Mouse (Mus musculus) MEL (cell line): ENCODE measurements at regions not wholly inside any gene's neighbourhood (a gene's known extent, or its start where the extent isn't known, plus 50 kb on each side); places are given as distances from the start of the nearest gene placed in this dataset.

Source experiments
- DNase-seq: peaks from one replicate; pipeline ENCODE4 v3.0.0; 2011; ENCODE audit warnings: low read depth, low spot score
- H3K27ac ChIP-seq: 2 replicates; pipeline ENCODE4 v1.5.1; 2012; ENCODE audit warnings: low read depth, mild to moderate bottlenecking, control low read depth, low read length, moderate library complexity; ENCODE audit not compliant: control insufficient read depth
- H3K27me3 ChIP-seq, 2 experiments: fragments of 150-350 bp in 1 of 2; sonication (generic) in 1 of 2; 2 replicates each; pipeline ENCODE4 v1.6.1; 2012; ENCODE audit warnings: low read length in 2 of 2, mild to moderate bottlenecking in 2 of 2, improper control_type of control experiment in 1 of 2, moderate library complexity in 1 of 2; ENCODE audit not compliant: insufficient read depth in 2 of 2, control insufficient read depth in 1 of 2
- H3K36me3 ChIP-seq, 2 experiments: 2 replicates each; pipeline ENCODE4 v1.6.1; 2012 to 2014; ENCODE audit warnings: low read length in 2 of 2, improper control_type of control experiment in 1 of 2, inconsistent platforms in 1 of 2, mild to moderate bottlenecking in 1 of 2; ENCODE audit not compliant: insufficient read depth in 2 of 2, control insufficient read depth in 1 of 2
- H3K4me1 ChIP-seq, 2 experiments: fragments of 150-350 bp in 1 of 2; sonication (generic) in 1 of 2; 2 replicates each; pipeline ENCODE4 v1.6.1; 2012; ENCODE audit warnings: low read length in 2 of 2, improper control_type of control experiment in 1 of 2, mild to moderate bottlenecking in 1 of 2; ENCODE audit not compliant: insufficient read depth in 2 of 2, control insufficient read depth in 1 of 2
- H3K4me3 ChIP-seq, 2 experiments: fragments of 150-350 bp in 1 of 2; sonication (generic) in 1 of 2; 2 replicates each; pipeline ENCODE4 v1.5.1; 2012; ENCODE audit warnings: low read depth in 2 of 2, low read length in 2 of 2, mild to moderate bottlenecking in 2 of 2, moderate library complexity in 2 of 2, control low read depth in 1 of 2, improper control_type of control experiment in 1 of 2; ENCODE audit not compliant: control insufficient read depth in 1 of 2, insufficient read depth in 1 of 2
- H3K79me2 ChIP-seq: 2 replicates; pipeline ENCODE4 v1.6.1; 2012; ENCODE audit warnings: mild to moderate bottlenecking, low read length, moderate library complexity; ENCODE audit not compliant: control insufficient read depth, poor library complexity, insufficient read depth
- H3K9ac ChIP-seq: 2 replicates; pipeline ENCODE4 v1.6.1; 2012; ENCODE audit warnings: low read depth, mild to moderate bottlenecking, control low read depth, low read length, moderate library complexity; ENCODE audit not compliant: control insufficient read depth, poor library complexity, severe bottlenecking
- H3K9me3 ChIP-seq: fragments of 150-350 bp; sonication (generic); replicated peaks from 2 replicates; pipeline ENCODE4 v1.6.1; 2012; ENCODE audit warnings: mild to moderate bottlenecking, low read length, improper control_type of control experiment, moderate library complexity; ENCODE audit not compliant: insufficient read depth
- CHD1 ChIP-seq: IDR thresholded peaks from 2 replicates; pipeline ENCODE4 v1.6.1; 2012; ENCODE audit warnings: low read depth, mild to moderate bottlenecking, inconsistent platforms, low read length, improper control_type of control experiment
- CTCF ChIP-seq, 3 experiments: IDR thresholded peaks in 2 of 3; conservative IDR thresholded peaks in 1 of 3; 2 replicates each; pipeline ENCODE4 v1.5.1; 2011 to 2012; ENCODE audit warnings: low read length in 3 of 3, low read depth in 2 of 3, mild to moderate bottlenecking in 2 of 3, improper control_type of control experiment in 1 of 3, inconsistent platforms in 1 of 3, mixed read lengths in 1 of 3, moderate library complexity in 1 of 3; ENCODE audit not compliant: control insufficient read depth in 1 of 3, insufficient read depth in 1 of 3, poor library complexity in 1 of 3, severe bottlenecking in 1 of 3
- EP300 ChIP-seq, 2 experiments: IDR thresholded peaks; 2 replicates each; pipeline ENCODE4 v1.6.1; 2011; ENCODE audit warnings: improper control_type of control experiment in 2 of 2, low read length in 2 of 2, low read depth in 1 of 2, mild to moderate bottlenecking in 1 of 2
- ETS1 ChIP-seq: IDR thresholded peaks from 2 replicates; pipeline ENCODE4 v1.6.1; 2012; ENCODE audit warnings: low read depth, mild to moderate bottlenecking, inconsistent platforms, low read length, improper control_type of control experiment, moderate library complexity
- GATA1 ChIP-seq: IDR thresholded peaks from 2 replicates; pipeline ENCODE4 v1.6.1; 2011; ENCODE audit warnings: low read depth, low read length, improper control_type of control experiment
- JUND ChIP-seq: IDR thresholded peaks from 2 replicates; pipeline ENCODE4 v1.6.1; 2011; ENCODE audit warnings: low read depth, mild to moderate bottlenecking, improper control_type of control experiment, low read length
- KAT2A ChIP-seq: conservative IDR thresholded peaks from 2 replicates; pipeline ENCODE4 v1.6.1; 2012; ENCODE audit warnings: low read depth, low read length, improper control_type of control experiment, inconsistent platforms
- MAFK ChIP-seq: IDR thresholded peaks from 2 replicates; pipeline ENCODE4 v1.6.1; 2011; ENCODE audit warnings: low read depth, mild to moderate bottlenecking, low read length, improper control_type of control experiment, borderline replicate concordance
- MAX ChIP-seq: IDR thresholded peaks from 2 replicates; pipeline ENCODE4 v1.6.1; 2011; ENCODE audit warnings: low read length, improper control_type of control experiment
- MAZ ChIP-seq: IDR thresholded peaks from 2 replicates; pipeline ENCODE4 v1.6.1; 2012; ENCODE audit warnings: low read depth, mild to moderate bottlenecking, inconsistent platforms, low read length, improper control_type of control experiment
- MEF2A ChIP-seq: IDR thresholded peaks from 2 replicates; pipeline ENCODE4 v1.6.1; 2014; ENCODE audit warnings: low read depth, mild to moderate bottlenecking, inconsistent platforms, low read length, improper control_type of control experiment; ENCODE audit not compliant: poor library complexity, insufficient replicate concordance, severe bottlenecking; ENCODE audit errors: extremely low read depth
- MXI1 ChIP-seq: IDR thresholded peaks from 2 replicates; pipeline ENCODE4 v1.6.1; 2011; ENCODE audit warnings: mild to moderate bottlenecking, low read depth, low read length, improper control_type of control experiment
- MYB ChIP-seq: IDR thresholded peaks from 2 replicates; pipeline ENCODE4 v1.6.1; 2011; ENCODE audit warnings: mild to moderate bottlenecking, low read depth, low read length, improper control_type of control experiment
- MYC ChIP-seq: IDR thresholded peaks from 2 replicates; pipeline ENCODE4 v1.6.1; 2011; ENCODE audit warnings: low read depth, mild to moderate bottlenecking, low read length, improper control_type of control experiment, moderate library complexity
- NELFE ChIP-seq: IDR thresholded peaks from 2 replicates; pipeline ENCODE4 v1.6.1; 2011; ENCODE audit warnings: low read depth, low read length, improper control_type of control experiment
- POLR2A ChIP-seq, 2 experiments: IDR thresholded peaks; 2 replicates each; pipeline ENCODE4 v1.6.1; 2011 to 2012; ENCODE audit warnings: low read length in 2 of 2, mild to moderate bottlenecking in 2 of 2, control low read depth in 1 of 2, improper control_type of control experiment in 1 of 2, low read depth in 1 of 2, moderate library complexity in 1 of 2; ENCODE audit not compliant: control insufficient read depth in 1 of 2, insufficient read depth in 1 of 2, poor library complexity in 1 of 2
- POLR2AphosphoS5 ChIP-seq: IDR thresholded peaks from 2 replicates; pipeline ENCODE4 v1.6.1; 2012; ENCODE audit warnings: low read depth, borderline replicate concordance, mild to moderate bottlenecking, inconsistent platforms, low read length, moderate library complexity, mixed read lengths
- RAD21 ChIP-seq: IDR thresholded peaks from 2 replicates; pipeline ENCODE4 v1.6.1; 2011; ENCODE audit warnings: mild to moderate bottlenecking, low read depth, low read length, improper control_type of control experiment
- RCOR1 ChIP-seq: IDR thresholded peaks from 2 replicates; pipeline ENCODE4 v1.6.1; 2012; ENCODE audit warnings: low read depth, mild to moderate bottlenecking, inconsistent platforms, low read length, improper control_type of control experiment
- SIN3A ChIP-seq: IDR thresholded peaks from 2 replicates; pipeline ENCODE4 v1.6.1; 2012; ENCODE audit warnings: low read length, improper control_type of control experiment, inconsistent platforms
- SMC3 ChIP-seq: IDR thresholded peaks from 2 replicates; pipeline ENCODE4 v1.6.1; 2011; ENCODE audit warnings: low read depth, low read length, improper control_type of control experiment
- ZMIZ1 ChIP-seq: IDR thresholded peaks from 2 replicates; pipeline ENCODE4 v1.6.1; 2012; ENCODE audit warnings: low read depth, mild to moderate bottlenecking, inconsistent platforms, low read length, improper control_type of control experiment, moderate library complexity
- ZNF384 ChIP-seq: IDR thresholded peaks from 2 replicates; pipeline ENCODE4 v1.6.1; 2012; ENCODE audit warnings: low read depth, mild to moderate bottlenecking, inconsistent platforms, low read length, improper control_type of control experiment

- Histone ChIP-seq H3K4me1 (no peaks in the 10 kb centered on the region), H3K4me3 (no peak overlapping the region), H3K27ac (no peak overlapping the region), H3K9me3 (no peaks in the 10 kb centered on the region; the same call in 1 of the 2 replicates), H3K9ac (no peak overlapping the region)
- TF ChIP-seq NELFE: no peak
- no peak for TF ChIP-seq GATA1
- no peak for TF ChIP-seq MYB
- TF ChIP-seq EP300 (IDR thresholded peaks at IDR 0.05; ENCODE audit: low read depth in 1 of 2, low read length in 2 of 2): no peak
- no peak for TF ChIP-seq SIN3A
- no peak for TF ChIP-seq POLR2A (IDR thresholded peaks at IDR 0.05; ENCODE audit: control insufficient read depth in 1 of 2, insufficient read depth in 1 of 2, low read depth in 1 of 2, low read length in 2 of 2, poor library complexity in 1 of 2)
- TF ChIP-seq SMC3: no peak
- TF ChIP-seq JUND: no peak
- TF ChIP-seq ETS1: no peak
- TF ChIP-seq CHD1: no peak
- TF ChIP-seq, all 39 proteins: peak for 0
- Histone ChIP-seq H3K79me2 (no peaks in the 10 kb centered on the region), H3K27me3 (no peaks in the 10 kb centered on the region; a peak in 1 of 4 replicates), H3K36me3 (no peaks in the 10 kb centered on the region)
- DNase-seq: no peak
These were observed 107.7 kb downstream of the Sox9 start for GRCm38 (mm10) chr11:112889760-112890159.

GRCm38 (mm10) chr11:112897597-112897996 is 115.6 kb downstream of the Sox9 start:
- no peaks in the 10 kb centered on the region for H3K4me1 ChIP-seq
- TF ChIP-seq MXI1: no peak
- no peak for TF ChIP-seq SIN3A
- TF ChIP-seq ZNF384: no peak
- no peak for DNase-seq
- H3K79me2 ChIP-seq: no peaks in the 10 kb centered on the region
- H3K27me3 ChIP-seq: no peaks in the 10 kb centered on the region
- H3K4me3 ChIP-seq: no peak overlapping the region
- H3K36me3 ChIP-seq: no peaks in the 10 kb centered on the region
- no peaks in the 10 kb centered on the region for H3K9me3 ChIP-seq
- H3K9ac ChIP-seq: no peak overlapping the region
- H3K27ac ChIP-seq: no peak overlapping the region

- no peaks in the 10 kb centered on the region for H3K79me2 ChIP-seq
- TF ChIP-seq ETS1: no peak
- no peak for TF ChIP-seq MAZ
- no peak for TF ChIP-seq CHD1
- TF ChIP-seq MAFK: no peak
- no peak for TF ChIP-seq RAD21
- TF ChIP-seq MXI1: no peak
- no peak for TF ChIP-seq KAT2A
- no peak for TF ChIP-seq CTCF (IDR thresholded peaks at IDR 0.05 in 2 of 3, conservative IDR thresholded peaks at IDR 0.05 in 1 of 3; ENCODE audit: control insufficient read depth in 1 of 3, insufficient read depth in 1 of 3, low read depth in 2 of 3, low read length in 3 of 3, poor library complexity in 1 of 3, severe bottlenecking in 1 of 3)
- TF ChIP-seq MEF2A: no peak
- TF ChIP-seq MYC: no peak
- TF ChIP-seq JUND: no peak
- TF ChIP-seq SIN3A: no peak
- no peak for TF ChIP-seq MAX
- no peak for TF ChIP-seq GATA1
- no peak for TF ChIP-seq POLR2AphosphoS5
- no peak for TF ChIP-seq ZMIZ1
- TF ChIP-seq RCOR1: no peak
- TF ChIP-seq, all 39 proteins: peak for 0
- Histone ChIP-seq H3K9me3 (no peaks in the 10 kb centered on the region), H3K27ac (no peak overlapping the region), H3K9ac (no peak overlapping the region), H3K27me3 (no peaks in the 10 kb centered on the region), H3K4me3 (no peak overlapping the region), H3K4me1 (no peaks in the 10 kb centered on the region), H3K36me3 (no peaks in the 10 kb centered on the region)
- DNase-seq: no peak
These were observed 120.6 kb downstream of the Sox9 start for GRCm38 (mm10) chr11:112902618-112903017.
